Mouse (Mus musculus): ENCODE data around the gene Tat. TPM values are rescaled to one million over a fixed set of nuclear protein-coding genes. Genes with fewer than 3 reads are reported as not detected.

Tat gene
- polyA plus RNA-seq (2015; fragmentation: Nextera tagmentation; extraction: Ambion mirVana), result not detected in 2 replicates

GRCm38 (mm10) chr8:109990224-109990623 is at the start of gene Tat:
Gene Tat (plus strand): TSS chr8:109990437.
- 82% methylated on average over 8 of the region's 8 CpGs for WGBS

GRCm38 (mm10) chr8:109941606-109942360 is 48.5 kb upstream of the Tat start:
- no peak for ATAC-seq
- Histone ChIP-seq H3K27me3 (no peaks in the 10 kb centered on the region), H3K9ac (replicated peaks) (no peak overlapping the region), H3K27ac (no peak overlapping the region), H3K4me2 (replicated peaks) (no peak overlapping the region), H3K9me3 (no peaks in the 10 kb centered on the region), H3K36me3 (peaks cover 55% of the 10 kb centered on the region), H3K4me3 (replicated peaks) (no peak overlapping the region), H3K4me1 (replicated peaks) (peaks cover 2% of the 10 kb centered on the region)
- WGBS, result 92% methylated on average over 2 of the region's 2 CpGs

More at GRCm38 (mm10) chr8:109990224-109990623, at the start of gene Tat:
- Histone ChIP-seq H3K9ac (replicated peaks) (no peak within 1 kb of the TSS), H3K36me3 (no peaks in the 10 kb centered on the region), H3K27me3 (no peaks in the 10 kb centered on the region), H3K4me2 (replicated peaks) (no peak within 1 kb of the TSS), H3K4me1 (replicated peaks) (no peaks in the 10 kb centered on the region), H3K4me3 (replicated peaks) (no peak within 1 kb of the TSS), H3K27ac (no peak within 1 kb of the TSS), H3K9me3 (no peaks in the 10 kb centered on the region)
- ATAC-seq, result no peak

- no peak for ATAC-seq
- H3K9me3 ChIP-seq, result no peaks in the 10 kb centered on the region
- H3K9ac ChIP-seq (replicated peaks), result no peak overlapping the region
- H3K4me3 ChIP-seq (replicated peaks), result no peak overlapping the region
- 55% methylated on average over 9 of the region's 9 CpGs for WGBS
- peaks cover 16% of the 10 kb centered on the region for H3K4me1 ChIP-seq (replicated peaks)
- H3K4me2 ChIP-seq (replicated peaks), result no peak overlapping the region
- peaks cover 29% of the 10 kb centered on the region for H3K36me3 ChIP-seq
- no peak overlapping the region for H3K27ac ChIP-seq
- H3K27me3 ChIP-seq, result 0 out of 2 replicates have a peak, but pooled peaks cover 3% of the 10 kb centered on the region
These were observed 45.0 kb upstream of the Tat start for GRCm38 (mm10) chr8:109945153-109945632.

GRCm38 (mm10) chr8:109945694-109946093 is 44.5 kb upstream of the Tat start:
- Histone ChIP-seq H3K4me3 (replicated peaks) (no peak overlapping the region), H3K27ac (no peak overlapping the region), H3K27me3 (0 out of 2 replicates have a peak, but pooled peaks cover 3% of the 10 kb centered on the region), H3K36me3 (peaks cover 24% of the 10 kb centered on the region), H3K9ac (replicated peaks) (no peak overlapping the region), H3K9me3 (no peaks in the 10 kb centered on the region), H3K4me1 (replicated peaks) (peaks cover 16% of the 10 kb centered on the region), H3K4me2 (replicated peaks) (no peak overlapping the region)
- WGBS, result 83% methylated on average over 7 of the region's 7 CpGs
- ATAC-seq, result no peak

GRCm38 (mm10) chr8:109946272-109946671 is 44.0 kb upstream of the Tat start:
- H3K9ac ChIP-seq (replicated peaks), result no peak overlapping the region
- no peak overlapping the region for H3K4me2 ChIP-seq (replicated peaks)
- H3K4me1 ChIP-seq (replicated peaks), result peaks cover 18% of the 10 kb centered on the region
- H3K27ac ChIP-seq, result no peak overlapping the region
- ATAC-seq, result no peak
- H3K9me3 ChIP-seq, result no peaks in the 10 kb centered on the region
- no peak overlapping the region for H3K4me3 ChIP-seq (replicated peaks)
- peaks cover 18% of the 10 kb centered on the region for H3K36me3 ChIP-seq
- 93% methylated on average over 7 of the region's 7 CpGs for WGBS
- 0 out of 2 replicates have a peak, but pooled peaks cover 3% of the 10 kb centered on the region for H3K27me3 ChIP-seq

- peaks cover 29% of the 10 kb centered on the region for H3K4me1 ChIP-seq (replicated peaks)
- H3K4me3 ChIP-seq (replicated peaks), result peak overlapping the region; percentile 39
- H3K27me3 ChIP-seq, result 0 out of 2 replicates have a peak, but pooled peaks cover 3% of the 10 kb centered on the region
- H3K4me2 ChIP-seq (replicated peaks), result peak overlapping the region; percentile 62
- peak; percentile 73 for ATAC-seq
- H3K27ac ChIP-seq, result peak overlapping the region; percentile 27
- peaks cover 15% of the 10 kb centered on the region for H3K36me3 ChIP-seq
- no peaks in the 10 kb centered on the region for H3K9me3 ChIP-seq
- H3K9ac ChIP-seq (replicated peaks), result peak overlapping the region; percentile 57
- WGBS, result 1% methylated on average over 26 of the region's 26 CpGs
These were observed 42.6 kb upstream of the Tat start for GRCm38 (mm10) chr8:109947447-109948284.

- 2% methylated on average over 19 of the region's 19 CpGs for WGBS
- Histone ChIP-seq H3K27me3 (0 out of 2 replicates have a peak, but pooled peaks cover 3% of the 10 kb centered on the region), H3K9me3 (no peaks in the 10 kb centered on the region), H3K4me3 (replicated peaks) (peak overlapping the region; percentile 39), H3K4me2 (replicated peaks) (peak overlapping the region; percentile 62), H3K4me1 (replicated peaks) (peaks cover 29% of the 10 kb centered on the region), H3K9ac (replicated peaks) (peak overlapping the region; percentile 57), H3K27ac (peak overlapping the region; percentile 27), H3K36me3 (peaks cover 11% of the 10 kb centered on the region)
- ATAC-seq, result peak; percentile 53
These were observed 42.0 kb upstream of the Tat start for GRCm38 (mm10) chr8:109948285-109948564.

GRCm38 (mm10) chr8:109952171-109952570 is 38.1 kb upstream of the Tat start:
- Histone ChIP-seq H3K27ac (no peak overlapping the region), H3K9me3 (no peaks in the 10 kb centered on the region), H3K9ac (replicated peaks) (no peak overlapping the region), H3K4me3 (replicated peaks) (no peak overlapping the region), H3K4me1 (replicated peaks) (peaks cover 38% of the 10 kb centered on the region), H3K4me2 (replicated peaks) (no peak overlapping the region), H3K36me3 (no peaks in the 10 kb centered on the region), H3K27me3 (0 out of 2 replicates have a peak, but pooled peaks cover 3% of the 10 kb centered on the region)
- 68% methylated on average over 7 of the region's 7 CpGs for WGBS
- ATAC-seq, result no peak

GRCm38 (mm10) chr8:109954486-109954948 is 35.7 kb upstream of the Tat start:
- Histone ChIP-seq H3K4me1 (replicated peaks) (peaks cover 37% of the 10 kb centered on the region), H3K9me3 (no peaks in the 10 kb centered on the region), H3K36me3 (no peaks in the 10 kb centered on the region), H3K9ac (replicated peaks) (no peak overlapping the region), H3K27ac (peak overlapping the region; percentile 61), H3K4me3 (replicated peaks) (no peak overlapping the region), H3K27me3 (0 out of 2 replicates have a peak, but pooled peaks cover 11% of the 10 kb centered on the region), H3K4me2 (replicated peaks) (peak overlapping the region; percentile 3; the same call in 1 of the 2 replicates)
- WGBS, result 26% methylated on average over 13 of the region's 13 CpGs
- ATAC-seq, result peak; percentile 70

GRCm38 (mm10) chr8:109957167-109958028 is 32.8 kb upstream of the Tat start:
- Histone ChIP-seq H3K4me2 (replicated peaks) (peak overlapping the region; percentile 30), H3K4me1 (replicated peaks) (peaks cover 31% of the 10 kb centered on the region), H3K27me3 (peaks cover 35% of the 10 kb centered on the region), H3K9me3 (no peaks in the 10 kb centered on the region), H3K9ac (replicated peaks) (no peak overlapping the region), H3K27ac (no peak overlapping the region), H3K36me3 (no peaks in the 10 kb centered on the region), H3K4me3 (replicated peaks) (no peak overlapping the region)
- ATAC-seq, result 0 out of 2 replicates have a peak, but pooled peaks have one; percentile 43
- WGBS, result 3% methylated on average over 16 of the region's 16 CpGs

- no peaks in the 10 kb centered on the region for H3K36me3 ChIP-seq
- no peaks in the 10 kb centered on the region for H3K9me3 ChIP-seq
- H3K4me1 ChIP-seq (replicated peaks), result peaks cover 31% of the 10 kb centered on the region
- WGBS, result 28% methylated on average over 12 of the region's 12 CpGs
- no peak for ATAC-seq
- peaks cover 43% of the 10 kb centered on the region for H3K27me3 ChIP-seq
- H3K4me3 ChIP-seq (replicated peaks), result no peak overlapping the region
- no peak overlapping the region for H3K9ac ChIP-seq (replicated peaks)
- no peak overlapping the region for H3K27ac ChIP-seq
- no peak overlapping the region for H3K4me2 ChIP-seq (replicated peaks)
These were observed 32.1 kb upstream of the Tat start for GRCm38 (mm10) chr8:109958036-109958655.

All from midbrain, embryonic 13.5 days (tissue).